Mouse (Mus musculus) E14TG2a.4 (cell line): ENCODE results near the gene Zg16.

Source experiments
- H3K27me3 ChIP-seq: 2 replicates; pipeline ENCODE4 v1.6.1; 2014; ENCODE audit warnings: low read length, control low read depth; ENCODE audit not compliant: insufficient read depth
- H3K36me3 ChIP-seq: 2 replicates; pipeline ENCODE4 v1.6.1; 2014; ENCODE audit warnings: low read length, control low read depth; ENCODE audit not compliant: insufficient read depth
- H3K4me1 ChIP-seq: replicated peaks from 2 replicates; pipeline ENCODE4 v1.6.1; 2014; ENCODE audit warnings: low read depth, low read length, control low read depth
- H3K4me3 ChIP-seq: replicated peaks from 2 replicates; pipeline ENCODE4 v1.5.1; 2014; ENCODE audit warnings: mild to moderate bottlenecking, low read length
- H3K9me3 ChIP-seq: 2 replicates; pipeline ENCODE4 v1.6.1; 2014; ENCODE audit warnings: low read length, control low read depth
- CTCF ChIP-seq: conservative IDR thresholded peaks from 2 replicates; pipeline ENCODE4 v1.5.1; 2014; ENCODE audit warnings: low read length
- NANOG ChIP-seq: IDR thresholded peaks from 2 replicates; pipeline ENCODE4 v1.6.1; 2014; ENCODE audit warnings: borderline replicate concordance, low read length, mixed read lengths
- POU5F1 ChIP-seq: IDR thresholded peaks from 2 replicates; pipeline ENCODE4 v1.6.1; 2014; ENCODE audit warnings: low read length, borderline replicate concordance

The Zg16 gene

DNA sequence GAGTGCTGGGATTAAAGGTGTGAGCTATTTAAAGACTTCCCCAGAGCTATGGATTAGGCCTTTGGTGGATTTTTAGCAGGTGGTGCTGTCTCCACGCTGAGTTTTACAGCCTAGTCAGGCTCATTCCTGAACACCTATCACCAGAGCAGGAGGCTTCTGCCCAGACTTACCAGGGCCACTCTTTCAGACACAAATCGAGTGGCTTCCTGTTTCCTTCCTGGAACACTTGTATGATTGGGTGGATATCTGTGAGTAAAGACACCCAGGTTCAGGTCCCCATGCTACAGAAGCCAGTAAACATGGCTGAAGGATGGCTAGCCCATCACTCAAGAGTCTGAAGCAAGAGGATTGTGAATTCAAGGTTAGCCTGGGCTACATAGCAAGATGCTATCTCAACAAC is 4.1 kb downstream of the Zg16 start:
- Histone ChIP-seq H3K9me3 (no peaks in the 10 kb centered on the region), H3K4me3 (no peak overlapping the region), H3K27me3 (no peaks in the 10 kb centered on the region), H3K4me1 (peaks cover 47% of the 10 kb centered on the region), H3K36me3 (no peaks in the 10 kb centered on the region)
- TF ChIP-seq CTCF (no peak), NANOG (no peak)

DNA sequence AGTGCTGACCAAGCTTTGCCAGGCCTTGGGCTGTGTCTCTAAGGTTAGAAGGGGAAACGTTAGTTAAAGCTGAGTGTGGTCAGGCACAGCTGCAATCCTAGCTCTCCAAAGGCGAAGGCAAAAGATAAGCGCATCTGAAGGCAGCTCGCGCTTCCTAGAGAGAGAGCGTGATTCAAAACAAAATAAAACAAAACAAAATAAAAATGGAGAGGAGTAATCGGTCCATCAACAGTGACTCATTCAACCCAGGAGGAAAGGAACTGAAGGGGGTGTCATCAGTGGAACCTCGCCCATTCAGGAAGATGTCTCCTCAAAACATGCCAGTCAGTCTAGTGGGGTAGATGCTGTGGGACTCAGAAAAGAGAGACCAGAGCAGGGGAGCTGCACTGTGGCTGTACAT is 4.9 kb downstream of the Zg16 start:
- no peaks in the 10 kb centered on the region for H3K36me3 ChIP-seq
- TF ChIP-seq CTCF: no peak
- TF ChIP-seq POU5F1: no peak
- no peak for TF ChIP-seq NANOG

DNA sequence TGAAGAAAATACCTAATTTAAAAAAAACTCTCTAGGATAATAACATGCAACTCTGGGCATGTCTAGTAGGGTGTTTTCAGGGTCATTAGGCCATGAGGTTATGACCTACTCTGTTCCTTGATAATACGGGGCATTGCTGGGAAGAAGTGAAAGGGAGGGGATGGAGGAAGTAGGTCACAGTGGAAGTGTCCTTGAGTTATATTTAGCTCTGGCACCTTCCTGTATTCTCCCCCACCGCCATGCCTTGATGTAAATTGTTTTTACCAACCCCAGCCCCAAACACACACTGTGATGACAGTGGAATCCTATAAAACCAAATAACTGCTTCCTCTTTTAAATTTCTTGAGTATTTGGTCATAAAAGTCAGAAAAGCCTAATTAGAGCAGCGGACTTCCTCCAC is 7.1 kb downstream of the Zg16 start:
- H3K36me3 ChIP-seq: no peaks in the 10 kb centered on the region
- peaks cover 3% of the 10 kb centered on the region; the same call in 1 of the 2 replicates for H3K9me3 ChIP-seq
- TF ChIP-seq NANOG: no peak
- no peak for TF ChIP-seq CTCF
- TF ChIP-seq POU5F1: no peak
- H3K4me1 ChIP-seq: peaks cover 58% of the 10 kb centered on the region
- no peak overlapping the region for H3K4me3 ChIP-seq
- H3K27me3 ChIP-seq: no peaks in the 10 kb centered on the region

More for the DNA sequence above, 4.9 kb downstream of the Zg16 start:
- H3K9me3 ChIP-seq: no peaks in the 10 kb centered on the region
- H3K4me1 ChIP-seq: peaks cover 50% of the 10 kb centered on the region
- H3K27me3 ChIP-seq: no peaks in the 10 kb centered on the region
- no peak overlapping the region for H3K4me3 ChIP-seq

DNA sequence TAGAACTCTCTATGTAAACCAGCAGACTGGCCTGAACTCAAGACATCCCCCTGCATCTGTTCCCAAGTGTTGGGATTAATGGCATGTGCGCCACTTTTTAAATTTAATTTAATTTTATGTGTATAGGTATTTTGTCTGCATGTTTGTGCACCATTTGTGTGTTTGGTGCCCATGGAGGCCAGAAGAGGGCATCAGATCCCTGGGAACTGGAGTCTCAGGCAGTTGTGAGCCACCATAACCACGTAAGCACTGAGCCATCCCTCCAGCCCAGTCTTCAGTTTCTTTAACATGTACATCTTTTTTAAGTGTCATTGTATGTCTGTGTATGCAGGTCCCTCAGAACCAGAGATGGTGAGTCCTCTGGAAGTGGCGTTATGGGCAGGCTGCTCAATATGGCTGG is 9.4 kb downstream of the Zg16 start:
- Histone ChIP-seq H3K36me3 (no peaks in the 10 kb centered on the region), H3K9me3 (peaks cover 4% of the 10 kb centered on the region; the same call in 1 of the 2 replicates), H3K4me1 (peaks cover 43% of the 10 kb centered on the region), H3K27me3 (no peaks in the 10 kb centered on the region), H3K4me3 (no peak overlapping the region)
- TF ChIP-seq NANOG: no peak
- TF ChIP-seq CTCF: no peak
- TF ChIP-seq POU5F1: no peak

DNA sequence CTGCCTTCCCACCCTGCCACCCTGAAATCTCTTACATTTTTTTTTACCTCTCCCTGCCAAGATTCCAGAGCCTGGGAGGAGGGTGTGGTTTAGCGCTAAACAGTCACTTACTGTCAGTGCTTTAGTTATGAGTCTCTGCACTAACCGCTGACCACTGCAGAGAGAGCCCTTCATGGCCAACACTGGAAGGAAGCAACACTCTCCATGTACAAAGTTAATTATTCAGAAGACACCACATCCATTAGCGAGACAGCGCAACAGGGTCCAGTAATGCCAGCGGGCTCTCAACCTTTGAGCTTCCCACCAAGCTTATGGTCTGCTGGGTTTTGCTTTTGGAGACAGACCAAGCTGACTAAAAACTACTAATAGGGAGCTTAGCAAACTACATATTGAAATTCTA is 10.9 kb downstream of the Zg16 start:
- no peak overlapping the region for H3K4me3 ChIP-seq
- TF ChIP-seq NANOG: no peak
- no peak for TF ChIP-seq CTCF
- TF ChIP-seq POU5F1: no peak
- H3K36me3 ChIP-seq: no peaks in the 10 kb centered on the region
- no peaks in the 10 kb centered on the region for H3K27me3 ChIP-seq
- H3K9me3 ChIP-seq: peaks cover 4% of the 10 kb centered on the region; the same call in 1 of the 2 replicates
- H3K4me1 ChIP-seq: peaks cover 31% of the 10 kb centered on the region

DNA sequence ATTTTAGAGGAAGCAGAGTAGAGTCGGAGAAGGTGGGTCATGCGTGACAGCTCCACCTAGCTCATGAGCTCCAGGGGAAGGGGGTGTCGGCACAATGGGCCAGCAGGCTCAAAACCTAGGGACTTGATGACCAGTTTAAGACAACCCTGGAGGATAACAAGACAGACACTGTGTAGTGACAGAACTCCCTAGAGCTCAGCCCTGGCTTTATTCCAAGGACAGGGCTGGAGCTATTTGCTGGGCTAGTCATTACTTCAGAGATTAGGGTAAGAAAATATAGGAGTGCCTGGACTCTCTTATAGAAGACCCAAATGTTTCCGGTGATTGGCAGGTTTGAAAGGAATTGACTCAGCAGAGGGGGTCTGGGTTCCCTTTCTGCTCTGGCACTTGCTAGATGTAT is 13.9 kb downstream of the Zg16 start:
- peaks cover 4% of the 10 kb centered on the region; the same call in 1 of the 2 replicates for H3K9me3 ChIP-seq
- no peak overlapping the region for H3K4me3 ChIP-seq
- peaks cover 13% of the 10 kb centered on the region for H3K4me1 ChIP-seq
- TF ChIP-seq POU5F1 (no peak), NANOG (no peak), CTCF (no peak)
- H3K27me3 ChIP-seq: 0 out of 2 replicates have a peak, but pooled peaks cover 2% of the 10 kb centered on the region
- no peaks in the 10 kb centered on the region for H3K36me3 ChIP-seq

DNA sequence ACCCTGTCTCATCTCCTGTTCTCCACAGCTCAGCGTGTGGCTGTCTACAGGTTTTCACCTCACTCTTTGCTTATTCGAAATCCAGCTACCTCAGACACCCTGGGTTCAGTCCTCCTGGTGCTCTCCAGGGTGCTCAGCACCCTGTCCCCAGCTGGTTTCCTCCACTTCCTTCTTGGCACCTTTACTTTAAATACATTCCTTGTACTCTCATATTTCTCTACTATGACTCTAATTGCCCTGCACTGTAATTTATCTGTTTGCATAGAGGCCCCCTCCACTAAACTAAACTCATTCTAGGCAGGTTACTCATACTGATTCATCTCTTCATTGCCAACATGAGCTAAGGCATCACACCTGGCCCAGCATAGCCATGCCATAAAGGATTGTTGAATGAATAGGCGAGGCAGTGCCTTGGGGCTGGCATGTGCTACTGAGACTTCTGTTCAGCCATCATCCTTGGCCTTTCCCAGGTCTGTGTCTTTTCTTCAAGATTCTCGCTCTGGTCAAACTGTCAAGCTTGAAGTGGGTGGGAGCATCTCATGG is 16.2 kb downstream of the Zg16 start:
- Histone ChIP-seq H3K4me1 (no peaks in the 10 kb centered on the region; the same call in 1 of the 2 replicates), H3K27me3 (0 out of 2 replicates have a peak, but pooled peaks cover 2% of the 10 kb centered on the region), H3K9me3 (peaks cover 4% of the 10 kb centered on the region; the same call in 1 of the 2 replicates), H3K4me3 (no peak overlapping the region), H3K36me3 (no peaks in the 10 kb centered on the region)
- no peak for TF ChIP-seq CTCF
- no peak for TF ChIP-seq NANOG
- TF ChIP-seq POU5F1: no peak

DNA sequence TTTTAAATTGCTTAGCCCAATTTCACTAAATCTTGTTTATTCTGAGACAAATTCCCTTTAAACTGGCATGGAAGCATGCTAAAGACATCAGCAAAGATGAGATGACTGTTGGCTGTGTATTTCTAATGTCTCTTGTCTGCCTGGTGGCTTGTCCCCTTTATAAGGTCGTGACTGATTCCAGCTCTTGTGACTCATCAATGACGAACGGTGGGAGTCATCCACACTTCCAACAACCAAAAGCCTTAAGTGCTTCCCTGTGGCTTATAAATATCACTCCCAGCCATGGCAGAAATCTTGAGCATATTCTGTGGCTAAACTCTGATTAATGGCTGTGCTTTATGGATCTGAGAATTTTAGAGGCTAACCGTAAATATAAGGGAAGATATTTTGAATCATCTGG is 20.8 kb downstream of the Zg16 start:
- Histone ChIP-seq H3K9me3 (no peaks in the 10 kb centered on the region), H3K4me1 (peaks cover 10% of the 10 kb centered on the region), H3K36me3 (no peaks in the 10 kb centered on the region), H3K4me3 (no peak overlapping the region), H3K27me3 (0 out of 2 replicates have a peak, but pooled peaks cover 2% of the 10 kb centered on the region)
- TF ChIP-seq CTCF: no peak
- TF ChIP-seq NANOG: no peak
- no peak for TF ChIP-seq POU5F1

DNA sequence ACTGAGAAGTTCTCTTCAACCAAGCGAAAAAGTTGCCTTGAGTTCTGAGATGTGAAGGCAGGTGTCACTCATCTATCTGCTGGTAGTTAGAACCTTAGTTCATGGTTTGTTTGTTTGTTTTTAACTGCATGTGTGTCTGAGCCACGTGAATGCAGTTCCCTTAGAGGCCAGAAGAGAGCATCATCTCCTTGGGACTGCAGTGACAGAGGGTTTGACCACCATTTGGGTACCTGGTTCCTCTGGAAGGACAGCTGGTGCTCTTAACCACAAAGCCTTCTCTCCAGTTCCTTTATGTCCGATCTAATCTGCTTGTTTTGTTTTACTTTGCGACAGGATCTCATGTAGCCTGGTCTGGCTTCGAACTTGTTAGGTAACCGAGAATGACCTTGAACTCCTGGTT is 21.6 kb downstream of the Zg16 start:
- TF ChIP-seq CTCF (peak; percentile 27), NANOG (no peak), POU5F1 (no peak)
- peaks cover 11% of the 10 kb centered on the region for H3K4me1 ChIP-seq
- no peak overlapping the region for H3K4me3 ChIP-seq
- H3K9me3 ChIP-seq: no peaks in the 10 kb centered on the region
- no peaks in the 10 kb centered on the region for H3K36me3 ChIP-seq
- peaks cover 7% of the 10 kb centered on the region for H3K27me3 ChIP-seq
